Mouse (Mus musculus): ENCODE results near the gene Snapc4. TPM values are rescaled to one million over a fixed set of nuclear protein-coding genes. Genes with fewer than 3 reads are reported as not detected.

The Snapc4 gene
- total and polyA plus RNA-seq, 3 experiments, result 15.3 to 47.1 (median 42.7) TPM

GRCm38 (mm10) chr2:26417066-26417465, 36.6 kb upstream of the Snapc4 start:
- H3K4me3 ChIP-seq (replicated peaks in 1 of 3; ENCODE audit: low read depth in 2 of 3, low read length in 2 of 3, poor library complexity in 1 of 3), result no peak overlapping the region
- H3K4me2 ChIP-seq (ENCODE audit: insufficient read depth, low read depth, poor library complexity, severe bottlenecking), result no peak overlapping the region
- TF ChIP-seq ZKSCAN1 (IDR thresholded peaks at IDR 0.05; ENCODE audit: borderline replicate concordance, low read depth, low read length), result no peak
- no peak for TF ChIP-seq PAX5 (IDR thresholded peaks at IDR 0.05; ENCODE audit: low read length)
- TF ChIP-seq JUN (IDR thresholded peaks at IDR 0.05; ENCODE audit: insufficient read depth, low read depth, low read length), result no peak
- no peak for TF ChIP-seq RAD21 (IDR thresholded peaks at IDR 0.05; ENCODE audit: low read depth, low read length)
- H3K27ac ChIP-seq (ENCODE audit: insufficient read depth, low read depth), result no peak overlapping the region
- H3K27me3 ChIP-seq (replicated peaks), result no peaks in the 10 kb centered on the region
- H3K36me3 ChIP-seq (replicated peaks in 1 of 2; ENCODE audit: control insufficient read depth in 1 of 2, insufficient read depth in 1 of 2, low read length in 1 of 2), result peaks cover 77 to 97% of the 10 kb centered on the region in 2 experiments
- in situ Hi-C loops (cut with MboI; ENCODE audit: low pct_ligation_motif_present, low pct_unique_long_range_greater_than_20kb, low sequenced_read_pairs) (no loop called here), dilution Hi-C loops (cut with MboI; ENCODE audit: extremely low pct_ligation_motif_present, extremely low pct_unique_long_range_greater_than_20kb, low sequenced_read_pairs) (no loop called here)
- no peaks in the 10 kb centered on the region for H3K9me3 ChIP-seq (replicated peaks; ENCODE audit: low read length)
- H3K4me1 ChIP-seq (ENCODE audit: control insufficient read depth in 1 of 2, insufficient read depth in 2 of 2), result no peaks in the 10 kb centered on the region
- no peak for DNase-seq (ENCODE audit: extremely low read depth)
- no peaks in the 10 kb centered on the region for H3K79me2 ChIP-seq (replicated peaks; ENCODE audit: control insufficient read depth, extremely low read depth, insufficient read depth, poor library complexity, severe bottlenecking)
- no peak overlapping the region for H3K9ac ChIP-seq (ENCODE audit: insufficient read depth, low read depth)

GRCm38 (mm10) chr2:26410931-26411411, 30.5 kb upstream of the Snapc4 start:
- no peaks in the 10 kb centered on the region for H3K9me3 ChIP-seq (replicated peaks; ENCODE audit: low read length)
- H3K79me2 ChIP-seq (replicated peaks; ENCODE audit: control insufficient read depth, extremely low read depth, insufficient read depth, poor library complexity, severe bottlenecking), result no peaks in the 10 kb centered on the region
- no peak overlapping the region for H3K9ac ChIP-seq (ENCODE audit: insufficient read depth, low read depth)
- no peak overlapping the region for H3K4me2 ChIP-seq (ENCODE audit: insufficient read depth, low read depth, poor library complexity, severe bottlenecking)
- dilution Hi-C loops (cut with MboI; ENCODE audit: extremely low pct_ligation_motif_present, extremely low pct_unique_long_range_greater_than_20kb, low sequenced_read_pairs), result no loop called here
- H3K27me3 ChIP-seq (replicated peaks), result no peaks in the 10 kb centered on the region
- H3K4me3 ChIP-seq (replicated peaks in 1 of 3; ENCODE audit: low read depth in 2 of 3, low read length in 2 of 3, poor library complexity in 1 of 3), result no peak overlapping the region
- H3K4me1 ChIP-seq (ENCODE audit: control insufficient read depth in 1 of 2, insufficient read depth in 2 of 2), result peaks cover 8 to 30% of the 10 kb centered on the region in 2 experiments
- DNase-seq (ENCODE audit: extremely low read depth), result no peak
- TF ChIP-seq MAFK (IDR thresholded peaks at IDR 0.05; ENCODE audit: insufficient replicate concordance, low read length) (no peak), TCF12 (IDR thresholded peaks at IDR 0.05; ENCODE audit: low read depth, low read length) (no peak), CHD1 (IDR thresholded peaks at IDR 0.05; ENCODE audit: low read depth, low read length) (no peak), MYC (IDR thresholded peaks at IDR 0.05; ENCODE audit: low read depth, low read length) (no peak), NRF1 (IDR thresholded peaks at IDR 0.05; ENCODE audit: low read depth, low read length) (no peak), CHD2 (IDR thresholded peaks at IDR 0.05; ENCODE audit: low read length) (no peak), JUN (IDR thresholded peaks at IDR 0.05; ENCODE audit: insufficient read depth, low read depth, low read length) (no peak), USF1 (IDR thresholded peaks at IDR 0.05; ENCODE audit: low read depth, low read length) (no peak), MXI1 (IDR thresholded peaks at IDR 0.05; ENCODE audit: low read depth, low read length) (no peak), POLR2A (IDR thresholded peaks at IDR 0.05; ENCODE audit: low read depth, low read length) (no peak), HCFC1 (IDR thresholded peaks at IDR 0.05; ENCODE audit: low read depth, low read length) (no peak), SIN3A (IDR thresholded peaks at IDR 0.05; ENCODE audit: low read length) (no peak), POLR2AphosphoS2 (IDR thresholded peaks at IDR 0.05; ENCODE audit: low read depth, low read length) (no peak), BHLHE40 (IDR thresholded peaks at IDR 0.05; ENCODE audit: low read depth, low read length) (no peak), MAZ (IDR thresholded peaks at IDR 0.05; ENCODE audit: low read depth, low read length) (no peak), ELF1 (IDR thresholded peaks at IDR 0.05; ENCODE audit: low read depth, low read length) (no peak), USF2 (conservative IDR thresholded peaks at IDR 0.05; ENCODE audit: low read depth, low read length) (no peak)
- no peak overlapping the region for H3K27ac ChIP-seq (ENCODE audit: insufficient read depth, low read depth)
- in situ Hi-C loops (cut with MboI; ENCODE audit: low pct_ligation_motif_present, low pct_unique_long_range_greater_than_20kb, low sequenced_read_pairs), result no loop called here
- H3K36me3 ChIP-seq (replicated peaks in 1 of 2; ENCODE audit: control insufficient read depth in 1 of 2, insufficient read depth in 1 of 2, low read length in 1 of 2), result peaks cover 49 to 84% of the 10 kb centered on the region in 2 experiments
